Mouse (Mus musculus): ENCODE measurements at regions not wholly inside any gene's neighbourhood (a gene's known extent, or its start where the extent isn't known, plus 50 kb on each side); places are given as distances from the start of the nearest gene placed in this dataset.
A peak's percentile ranks its signal among the peaks of the same experiment; 100 is the strongest.

- Histone ChIP-seq H3K4me2 (replicated peaks; ENCODE audit: low read depth, low read length, severe bottlenecking) (no peak overlapping the region), H3K9me3 (ENCODE audit: control insufficient read depth, low read length) (no peaks in the 10 kb centered on the region), H3K4me3 (replicated peaks; ENCODE audit: low read length) (no peak overlapping the region), H3K4me1 (ENCODE audit: control insufficient read depth, insufficient read depth, low read length) (no peaks in the 10 kb centered on the region), H3K27ac (replicated peaks; ENCODE audit: low read depth, low read length) (no peak overlapping the region), H3K9ac (ENCODE audit: low read depth, low read length, severe bottlenecking) (no peak overlapping the region), H3K36me3 (ENCODE audit: control insufficient read depth, insufficient read depth, low read length) (no peaks in the 10 kb centered on the region), H3K27me3 (ENCODE audit: control insufficient read depth, insufficient read depth, low read length) (no peaks in the 10 kb centered on the region)
- no peak for ATAC-seq (ENCODE audit: low FRiP score, low read depth)
- WGBS: 86% methylated on average over 3 of the region's 3 CpGs
- TF ChIP-seq POLR2A (IDR thresholded peaks at IDR 0.05; ENCODE audit: borderline replicate concordance, extremely low read depth, insufficient read depth, insufficient read length): no peak
- no peak for DNase-seq (ENCODE audit: low spot score)
Observed at GRCm38 (mm10) chr2:178869160-178869559, 438.8 kb downstream of the Cdh26 start.

DNA sequence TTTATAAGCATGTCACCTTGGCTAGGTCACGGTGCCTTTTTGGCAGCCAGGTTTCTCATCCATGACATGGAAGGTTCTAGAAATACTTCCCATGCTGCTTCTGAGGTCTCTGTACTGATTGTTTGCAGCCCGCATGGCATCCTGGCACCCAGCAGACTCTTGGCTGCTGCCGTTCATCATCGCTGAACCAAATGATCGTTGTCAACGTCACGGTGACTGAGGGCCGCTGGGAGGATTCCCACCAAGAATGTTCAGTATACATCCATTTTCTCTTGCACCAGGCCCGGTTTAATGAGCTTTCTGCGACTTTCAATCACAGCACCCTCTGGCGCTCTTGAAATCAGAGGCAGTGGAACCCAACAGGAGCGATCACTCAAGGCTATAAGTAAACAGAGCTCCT is 448.1 kb downstream of the Cdh26 start:
- 88% methylated on average over 12 of the region's 12 CpGs for WGBS
- H3K27me3 ChIP-seq (ENCODE audit: control insufficient read depth, insufficient read depth, low read length): no peaks in the 10 kb centered on the region
- ATAC-seq (ENCODE audit: low FRiP score, low read depth) (no peak), DNase-seq (ENCODE audit: low spot score) (no peak)
- H3K9me3 ChIP-seq (ENCODE audit: control insufficient read depth, low read length): no peaks in the 10 kb centered on the region
- no peak for TF ChIP-seq POLR2A (IDR thresholded peaks at IDR 0.05; ENCODE audit: borderline replicate concordance, extremely low read depth, insufficient read depth, insufficient read length)
- no peak overlapping the region for H3K4me2 ChIP-seq (replicated peaks; ENCODE audit: low read depth, low read length, severe bottlenecking)
- H3K9ac ChIP-seq (ENCODE audit: low read depth, low read length, severe bottlenecking): no peak overlapping the region
- no peaks in the 10 kb centered on the region for H3K4me1 ChIP-seq (ENCODE audit: control insufficient read depth, insufficient read depth, low read length)
- no peak overlapping the region for H3K27ac ChIP-seq (replicated peaks; ENCODE audit: low read depth, low read length)
- H3K4me3 ChIP-seq (replicated peaks; ENCODE audit: low read length): no peak overlapping the region
- H3K36me3 ChIP-seq (ENCODE audit: control insufficient read depth, insufficient read depth, low read length): no peaks in the 10 kb centered on the region

- H3K27ac ChIP-seq (replicated peaks; ENCODE audit: low read depth, low read length): no peak overlapping the region
- no peaks in the 10 kb centered on the region for H3K4me1 ChIP-seq (ENCODE audit: control insufficient read depth, insufficient read depth, low read length)
- no peak for DNase-seq (ENCODE audit: low spot score)
- 57% methylated on average over 5 of the region's 5 CpGs for WGBS
- ATAC-seq (ENCODE audit: low FRiP score, low read depth): no peak
- H3K4me2 ChIP-seq (replicated peaks; ENCODE audit: low read depth, low read length, severe bottlenecking): no peak overlapping the region
- H3K9ac ChIP-seq (ENCODE audit: low read depth, low read length, severe bottlenecking): no peak overlapping the region
- no peak for TF ChIP-seq POLR2A (IDR thresholded peaks at IDR 0.05; ENCODE audit: borderline replicate concordance, extremely low read depth, insufficient read depth, insufficient read length)
- no peaks in the 10 kb centered on the region for H3K27me3 ChIP-seq (ENCODE audit: control insufficient read depth, insufficient read depth, low read length)
- H3K4me3 ChIP-seq (replicated peaks; ENCODE audit: low read length): no peak overlapping the region
- no peaks in the 10 kb centered on the region for H3K36me3 ChIP-seq (ENCODE audit: control insufficient read depth, insufficient read depth, low read length)
- H3K9me3 ChIP-seq (ENCODE audit: control insufficient read depth, low read length): no peaks in the 10 kb centered on the region
Observed at GRCm38 (mm10) chr2:178885686-178886085, 455.4 kb downstream of the Cdh26 start.

- ATAC-seq (ENCODE audit: low FRiP score, low read depth): no peak
- TF ChIP-seq POLR2A (IDR thresholded peaks at IDR 0.05; ENCODE audit: borderline replicate concordance, extremely low read depth, insufficient read depth, insufficient read length): no peak
- Histone ChIP-seq H3K4me3 (replicated peaks; ENCODE audit: low read length) (no peak overlapping the region), H3K27ac (replicated peaks; ENCODE audit: low read depth, low read length) (no peak overlapping the region), H3K9me3 (ENCODE audit: control insufficient read depth, low read length) (no peaks in the 10 kb centered on the region), H3K27me3 (ENCODE audit: control insufficient read depth, insufficient read depth, low read length) (no peaks in the 10 kb centered on the region), H3K9ac (ENCODE audit: low read depth, low read length, severe bottlenecking) (no peak overlapping the region), H3K4me1 (ENCODE audit: control insufficient read depth, insufficient read depth, low read length) (no peaks in the 10 kb centered on the region), H3K4me2 (replicated peaks; ENCODE audit: low read depth, low read length, severe bottlenecking) (no peak overlapping the region), H3K36me3 (ENCODE audit: control insufficient read depth, insufficient read depth, low read length) (no peaks in the 10 kb centered on the region)
- 55% methylated on average over 6 of the region's 6 CpGs for WGBS
- peak; percentile 31 for DNase-seq (ENCODE audit: low spot score)
Observed at GRCm38 (mm10) chr2:178888704-178889103, 458.4 kb downstream of the Cdh26 start.

- TF ChIP-seq POLR2A (IDR thresholded peaks at IDR 0.05; ENCODE audit: borderline replicate concordance, extremely low read depth, insufficient read depth, insufficient read length): no peak
- no peaks in the 10 kb centered on the region for H3K4me1 ChIP-seq (ENCODE audit: control insufficient read depth, insufficient read depth, low read length)
- no peak overlapping the region for H3K4me2 ChIP-seq (replicated peaks; ENCODE audit: low read depth, low read length, severe bottlenecking)
- no peak for ATAC-seq (ENCODE audit: low FRiP score, low read depth)
- H3K9me3 ChIP-seq (ENCODE audit: control insufficient read depth, low read length): no peaks in the 10 kb centered on the region
- H3K36me3 ChIP-seq (ENCODE audit: control insufficient read depth, insufficient read depth, low read length): no peaks in the 10 kb centered on the region
- 73% methylated on average over 5 of the region's 5 CpGs for WGBS
- H3K27me3 ChIP-seq (ENCODE audit: control insufficient read depth, insufficient read depth, low read length): no peaks in the 10 kb centered on the region
- DNase-seq (ENCODE audit: low spot score): no peak
- no peak overlapping the region for H3K4me3 ChIP-seq (replicated peaks; ENCODE audit: low read length)
- H3K9ac ChIP-seq (ENCODE audit: low read depth, low read length, severe bottlenecking): no peak overlapping the region
- H3K27ac ChIP-seq (replicated peaks; ENCODE audit: low read depth, low read length): no peak overlapping the region
Observed at GRCm38 (mm10) chr2:178902397-178902796, 472.1 kb downstream of the Cdh26 start.

- 0 out of 2 replicates have a peak, but pooled peaks cover 4% of the 10 kb centered on the region for H3K4me1 ChIP-seq (ENCODE audit: control insufficient read depth, insufficient read depth, low read length)
- ATAC-seq (ENCODE audit: low FRiP score, low read depth): peak; percentile 64; the same call in 1 of the 2 replicates
- WGBS: 57% methylated on average over 7 of the region's 7 CpGs
- H3K4me3 ChIP-seq (replicated peaks; ENCODE audit: low read length): no peak overlapping the region
- H3K9ac ChIP-seq (ENCODE audit: low read depth, low read length, severe bottlenecking): no peak overlapping the region
- TF ChIP-seq POLR2A (IDR thresholded peaks at IDR 0.05; ENCODE audit: borderline replicate concordance, extremely low read depth, insufficient read depth, insufficient read length): no peak
- DNase-seq (ENCODE audit: low spot score): peak; percentile 44
- H3K4me2 ChIP-seq (replicated peaks; ENCODE audit: low read depth, low read length, severe bottlenecking): no peak overlapping the region
- no peaks in the 10 kb centered on the region for H3K36me3 ChIP-seq (ENCODE audit: control insufficient read depth, insufficient read depth, low read length)
- H3K27ac ChIP-seq (replicated peaks; ENCODE audit: low read depth, low read length): no peak overlapping the region
- no peaks in the 10 kb centered on the region for H3K9me3 ChIP-seq (ENCODE audit: control insufficient read depth, low read length)
- no peaks in the 10 kb centered on the region for H3K27me3 ChIP-seq (ENCODE audit: control insufficient read depth, insufficient read depth, low read length)
Observed at GRCm38 (mm10) chr2:178909325-178909724, 479.0 kb downstream of the Cdh26 start.

Measured in limb, embryonic 14.5 days (tissue).